Mouse (Mus musculus): ENCODE results near the gene Stpg2. TPM values are rescaled to one million over a fixed set of nuclear protein-coding genes. Genes with fewer than 3 reads are reported as not detected.

The Stpg2 gene
- total RNA-seq (2012; rRNA removed) (not detected in 2 replicates), total RNA-seq (2014; rRNA removed) (not detected in 2 replicates), polyA plus RNA-seq (2012; ENCODE audit: insufficient read length, low read depth) (not detected in 2 replicates)

DNA sequence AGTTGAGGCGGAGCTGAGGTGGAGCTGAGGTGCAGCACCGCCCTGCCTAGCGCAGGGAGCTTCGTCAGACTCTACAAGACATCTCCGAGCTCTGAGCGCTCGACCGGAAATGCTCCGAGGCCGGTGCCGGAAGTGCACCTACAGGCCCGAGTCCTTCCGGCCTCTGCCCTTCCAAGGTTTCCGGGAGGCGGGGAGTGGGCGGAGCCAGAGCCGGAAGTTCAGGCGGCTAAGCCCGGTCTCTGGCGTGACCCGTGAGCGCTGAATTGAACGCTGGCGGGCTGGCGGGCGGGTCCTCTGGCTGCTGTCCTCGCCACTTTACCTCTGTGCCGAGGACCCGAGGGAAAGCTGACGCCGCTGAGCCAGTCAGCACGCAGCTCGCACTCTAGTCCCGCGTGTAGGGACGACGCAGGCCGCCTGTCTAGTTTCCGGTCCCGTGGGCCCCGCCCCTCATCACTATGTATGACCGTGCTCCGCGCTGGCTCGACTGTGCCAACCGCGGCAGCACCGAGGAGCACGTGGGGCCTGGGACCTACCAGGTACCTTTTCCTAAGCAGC is at the start of gene Stpg2:
Stpg2 (plus strand) TSS at position 251 of the 555 bp plus-strand sequence.
- peaks cover 0 to 2% of the 10 kb centered on the region in 2 experiments; a peak in 1 of 4 replicates for H3K4me1 ChIP-seq (ENCODE audit: control insufficient read depth in 1 of 2, insufficient read depth in 2 of 2)
- no peak within 1 kb of the TSS for H3K4me2 ChIP-seq (ENCODE audit: insufficient read depth, low read depth, poor library complexity, severe bottlenecking)
- TF ChIP-seq PAX5 (IDR thresholded peaks at IDR 0.05; ENCODE audit: low read length), result no peak
- TF ChIP-seq MYC (IDR thresholded peaks at IDR 0.05; ENCODE audit: low read depth, low read length), result no peak
- TF ChIP-seq ZKSCAN1 (IDR thresholded peaks at IDR 0.05; ENCODE audit: borderline replicate concordance, low read depth, low read length), result no peak
- no peak within 1 kb of the TSS for H3K4me3 ChIP-seq (replicated peaks in 1 of 3; ENCODE audit: low read depth in 2 of 3, low read length in 2 of 3, poor library complexity in 1 of 3)
- no peaks in the 10 kb centered on the region for H3K27me3 ChIP-seq (replicated peaks)
- H3K27ac ChIP-seq (ENCODE audit: insufficient read depth, low read depth), result no peak within 1 kb of the TSS
- H3K9me3 ChIP-seq (replicated peaks; ENCODE audit: low read length), result peaks cover 2% of the 10 kb centered on the region
- dilution Hi-C loops (cut with MboI; ENCODE audit: extremely low pct_ligation_motif_present, extremely low pct_unique_long_range_greater_than_20kb, low sequenced_read_pairs) (no loop called here), in situ Hi-C loops (cut with MboI; ENCODE audit: low pct_ligation_motif_present, low pct_unique_long_range_greater_than_20kb, low sequenced_read_pairs) (no loop called here)
- no peaks in the 10 kb centered on the region for H3K36me3 ChIP-seq (replicated peaks in 1 of 2; ENCODE audit: control insufficient read depth in 1 of 2, insufficient read depth in 1 of 2, low read length in 1 of 2)
- H3K9ac ChIP-seq (ENCODE audit: insufficient read depth, low read depth), result no peak within 1 kb of the TSS
- no peaks in the 10 kb centered on the region for H3K79me2 ChIP-seq (replicated peaks; ENCODE audit: control insufficient read depth, extremely low read depth, insufficient read depth, poor library complexity, severe bottlenecking)
- no peak for DNase-seq (ENCODE audit: extremely low read depth)

DNA sequence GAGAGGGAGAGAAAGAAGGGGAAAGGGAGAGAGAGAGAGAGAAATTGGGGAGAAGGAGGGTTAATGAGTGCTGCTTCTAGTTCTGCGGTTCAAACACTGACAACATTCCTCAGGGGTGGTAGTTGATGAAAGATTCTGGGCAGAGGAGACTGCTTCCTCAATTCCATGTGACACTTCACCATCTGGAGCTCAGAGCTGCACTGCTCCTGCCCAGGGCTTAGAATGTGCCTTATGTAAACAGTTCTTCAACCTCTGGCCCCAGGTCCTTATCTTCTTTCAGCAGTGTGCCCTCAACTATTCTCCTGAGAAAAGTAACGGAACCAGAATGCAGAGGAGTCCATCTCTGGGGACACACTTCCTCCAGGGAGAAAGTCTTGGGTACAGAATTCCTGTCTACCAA is 43.3 kb upstream of the Stpg2 start:
- no peak for DNase-seq (ENCODE audit: extremely low read depth)
- Histone ChIP-seq H3K4me3 (replicated peaks in 1 of 3; ENCODE audit: low read depth in 2 of 3, low read length in 2 of 3, poor library complexity in 1 of 3) (no peak overlapping the region), H3K4me1 (ENCODE audit: control insufficient read depth in 1 of 2, insufficient read depth in 2 of 2) (no peaks in the 10 kb centered on the region), H3K79me2 (replicated peaks; ENCODE audit: control insufficient read depth, extremely low read depth, insufficient read depth, poor library complexity, severe bottlenecking) (no peaks in the 10 kb centered on the region), H3K27ac (ENCODE audit: insufficient read depth, low read depth) (no peak overlapping the region), H3K36me3 (replicated peaks in 1 of 2; ENCODE audit: control insufficient read depth in 1 of 2, insufficient read depth in 1 of 2, low read length in 1 of 2) (no peaks in the 10 kb centered on the region), H3K9me3 (replicated peaks; ENCODE audit: low read length) (no peaks in the 10 kb centered on the region), H3K27me3 (replicated peaks) (no peaks in the 10 kb centered on the region), H3K9ac (ENCODE audit: insufficient read depth, low read depth) (no peak overlapping the region), H3K4me2 (ENCODE audit: insufficient read depth, low read depth, poor library complexity, severe bottlenecking) (no peak overlapping the region)
- dilution Hi-C loops (cut with MboI; ENCODE audit: extremely low pct_ligation_motif_present, extremely low pct_unique_long_range_greater_than_20kb, low sequenced_read_pairs), result no loop called here
- TF ChIP-seq SMC3 (IDR thresholded peaks at IDR 0.05; ENCODE audit: low read depth, low read length) (no peak), MEF2A (IDR thresholded peaks at IDR 0.05; ENCODE audit: borderline replicate concordance, low read depth, low read length) (no peak), MAFK (IDR thresholded peaks at IDR 0.05; ENCODE audit: insufficient replicate concordance, low read length) (no peak), CHD2 (IDR thresholded peaks at IDR 0.05; ENCODE audit: low read length) (no peak), TBP (conservative IDR thresholded peaks at IDR 0.05; ENCODE audit: low read depth, low read length) (no peak), E2F4 (IDR thresholded peaks at IDR 0.05; ENCODE audit: insufficient replicate concordance, low read depth, low read length) (no peak), SIN3A (IDR thresholded peaks at IDR 0.05; ENCODE audit: low read length) (no peak), JUN (IDR thresholded peaks at IDR 0.05; ENCODE audit: insufficient read depth, low read depth, low read length) (no peak), EP300 (IDR thresholded peaks at IDR 0.05; ENCODE audit: low read length) (no peak), POLR2AphosphoS2 (IDR thresholded peaks at IDR 0.05; ENCODE audit: low read depth, low read length) (no peak), ZC3H11A (IDR thresholded peaks at IDR 0.05; ENCODE audit: low read depth, low read length) (no peak), UBTF (IDR thresholded peaks at IDR 0.05; ENCODE audit: low read depth, low read length) (no peak), ETS1 (conservative IDR thresholded peaks at IDR 0.05; ENCODE audit: low read depth, low read length) (no peak), MAZ (IDR thresholded peaks at IDR 0.05; ENCODE audit: low read depth, low read length) (no peak), RCOR1 (conservative IDR thresholded peaks at IDR 0.05; ENCODE audit: low read depth, low read length) (no peak), ELF1 (IDR thresholded peaks at IDR 0.05; ENCODE audit: low read depth, low read length) (no peak), BHLHE40 (IDR thresholded peaks at IDR 0.05; ENCODE audit: low read depth, low read length) (no peak), USF2 (conservative IDR thresholded peaks at IDR 0.05; ENCODE audit: low read depth, low read length) (no peak)
- in situ Hi-C loops (cut with MboI; ENCODE audit: low pct_ligation_motif_present, low pct_unique_long_range_greater_than_20kb, low sequenced_read_pairs), result no loop called here
